Mouse (Mus musculus): ENCODE measurements around the gene Dmgdh. TPM values are rescaled to one million over a fixed set of nuclear protein-coding genes. Genes with fewer than 3 reads are reported as not detected.

The Dmgdh gene
- polyA plus RNA-seq, 1 experiment from 2014 or later, result not detected

- Histone ChIP-seq H3K4me3 (no peak overlapping the region), H3K27me3 (ENCODE audit: poor library complexity, severe bottlenecking) (no peaks in the 10 kb centered on the region), H3K9me3 (peaks cover 5% of the 10 kb centered on the region; the same call in 1 of the 2 replicates), H3K27ac (no peak overlapping the region), H3K36me3 (replicated peaks) (0 out of 2 replicates have a peak, but pooled peaks cover 5% of the 10 kb centered on the region), H3K4me1 (0 out of 2 replicates have a peak, but pooled peaks cover 3% of the 10 kb centered on the region)
- no peak for DNase-seq (ENCODE audit: extremely low spot score, low spot score)
- WGBS, result 80% methylated on average over 10 of the region's 10 CpGs
Observed at GRCm38 (mm10) chr13:93793643-93794182, 119.5 kb downstream of the Dmgdh start.

GRCm38 (mm10) chr13:93797011-93797600 lies 122.9 kb downstream of the Dmgdh start:
- H3K4me1 ChIP-seq, result 0 out of 2 replicates have a peak, but pooled peaks cover 3% of the 10 kb centered on the region
- 0 out of 2 replicates have a peak, but pooled peaks cover 5% of the 10 kb centered on the region for H3K36me3 ChIP-seq (replicated peaks)
- no peak for DNase-seq (ENCODE audit: extremely low spot score, low spot score)
- no peak overlapping the region for H3K4me3 ChIP-seq
- WGBS, result 89% methylated on average over 5 of the region's 5 CpGs
- H3K27me3 ChIP-seq (ENCODE audit: poor library complexity, severe bottlenecking), result no peaks in the 10 kb centered on the region
- no peak overlapping the region for H3K27ac ChIP-seq
- peaks cover 5% of the 10 kb centered on the region; the same call in 1 of the 2 replicates for H3K9me3 ChIP-seq

Small RNA genes lying within 50 kb of the gene (microRNA-seq; reads per million reads assigned to microRNA genes)
- gene Mir5624, result not detected

Other genes starting within 250 kb of the Dmgdh start
- 2.3 and 2.9 TPM in 2 replicates for gene Jmy, start 174.6 kb upstream of the Dmgdh start, polyA plus RNA-seq (2016; fragmentation: Nextera tagmentation; extraction: Ambion mirVana)
- gene Bhmt, start 36.5 kb upstream of the Dmgdh start, polyA plus RNA-seq (2016; fragmentation: Nextera tagmentation; extraction: Ambion mirVana), result not detected in 2 replicates
- gene Bhmt2, start 131 bp upstream of the Dmgdh start, polyA plus RNA-seq (2016; fragmentation: Nextera tagmentation; extraction: Ambion mirVana), result 0.11 and 0.16 TPM in 2 replicates
- 4.1 and 4.3 TPM in 2 replicates for gene Arsb, start 97.2 kb downstream of the Dmgdh start, polyA plus RNA-seq (2016; fragmentation: Nextera tagmentation; extraction: Ambion mirVana)